In genomic region chr11:67897064-67897560, GRCm38 (mm10) we compare ENCODE assay signal across 9 mouse cellular contexts. TPM values are rescaled to one million over a fixed set of nuclear protein-coding genes. Genes with fewer than 3 reads are reported as not detected.
DNase-seq lines count a peak whose midpoint lies in the region; ATAC-seq and TF ChIP-seq lines count a peak whose summit lies in the region.
"Had no signal": no experiment of that assay in that cellular context is flagged by ENCODE, and none has a peak within 500 bp of the region (broad histone marks: within the 10 kb centered on the region; RNA-seq: fewer than 3 reads in every experiment).

No protein-coding gene starts in this region.

- no peak overlapping the region for H3K4me3 ChIP-seq in cerebellum, adult 2 months (replicated peaks; ENCODE audit: insufficient read depth, low read depth, low read length)
- H3K4me3 ChIP-seq: erythroblast, embryonic 14.5 days had no signal

- no peaks in the 10 kb centered on the region for H3K4me1 ChIP-seq in cerebellum, adult 2 months (ENCODE audit: control insufficient read depth, insufficient read depth, low read length)

- ATAC-seq in neutrophil, adult 5-6 weeks (ENCODE audit: extremely low read depth, insufficient number of reproducible peaks, low FRiP score, poor library complexity, severe bottlenecking) = peak; percentile 41; the same call in 1 of the 2 replicates

- TF ChIP-seq POLR2A in cerebellum, adult 2 months (IDR thresholded peaks at IDR 0.05; ENCODE audit: borderline replicate concordance, insufficient read depth, low read length) = no peak

- 25% methylated on average over 8 of the region's 8 CpGs for WGBS in cerebellum, adult 2 months

- intact Hi-C loops in gastrocnemius, postnatal 14 days (cut with DNase I; ENCODE audit: low total_unique reads) = no loop called here
- intact Hi-C loops in left cerebral cortex, postnatal 36 days (cut with DNase I) = no loop called here

- no peak overlapping the region for H3K27ac ChIP-seq in cerebellum, adult 2 months (ENCODE audit: insufficient read depth, low read length)

- peak; percentile 9 to 56 for DNase-seq in spleen, adult 18-20 months
- no peak for DNase-seq in spleen, adult 12 weeks (ENCODE audit: low spot score)
- peak; percentile 25 to 48 for DNase-seq in cerebellum, adult 2 months
- peak; percentile 80 for DNase-seq in gastrocnemius, postnatal 14 days
- peak; percentile 82 for DNase-seq in kidney, adult 18-20 months
- DNase-seq in left cerebral cortex, postnatal 36 days (ENCODE audit: low spot score in 2 of 2) = peak; percentile 48 to 51
- peak; percentile 43 for DNase-seq in thymus, postnatal 0 days (ENCODE audit: low spot score)

- no peaks in the 10 kb centered on the region for H3K27me3 ChIP-seq in cerebellum, adult 2 months (ENCODE audit: control insufficient read depth, insufficient read depth, low read length)

- peak; percentile 79 for TF ChIP-seq CTCF in cerebellum, adult 2 months (IDR thresholded peaks at IDR 0.05; ENCODE audit: borderline replicate concordance, insufficient read depth, low read depth, low read length)

RNA-seq across cellular contexts. Expression of gene Usp43, which starts 24.8 kb away (rescaled TPM):
- 0.44 and 0.70 TPM in 2 replicates for polyA plus RNA-seq in cerebellum, adult 2 months (2012; rRNA removed)
- under 1 TPM; 0.80 to 0.90 TPM for total RNA-seq in gastrocnemius, postnatal 14 days (2021)
- total RNA-seq in left cerebral cortex, postnatal 36 days (2021) = 1 to 10 TPM; 3.6 to 6.0 TPM
- not detected in 2 replicates for total RNA-seq in neutrophil, adult 5-6 weeks (2017)
- 0.06 and 0.20 TPM in 2 replicates for polyA plus RNA-seq in thymus, postnatal 0 days (2015; fragmentation: Nextera tagmentation; extraction: Ambion mirVana)
- polyA plus RNA-seq: erythroblast, embryonic 14.5 days had no signal
